Mouse (Mus musculus) monocyte, adult 2 months (primary cell): Measurements from ENCODE around the gene Gm20388.

Source experiments
- DNase-seq, 2 experiments: peaks; one replicate each; pipeline ENCODE4 v3.0.0; 2022; ENCODE audit warnings: low spot score in 2 of 2, low read depth in 1 of 2

The Gm20388 gene

DNA sequence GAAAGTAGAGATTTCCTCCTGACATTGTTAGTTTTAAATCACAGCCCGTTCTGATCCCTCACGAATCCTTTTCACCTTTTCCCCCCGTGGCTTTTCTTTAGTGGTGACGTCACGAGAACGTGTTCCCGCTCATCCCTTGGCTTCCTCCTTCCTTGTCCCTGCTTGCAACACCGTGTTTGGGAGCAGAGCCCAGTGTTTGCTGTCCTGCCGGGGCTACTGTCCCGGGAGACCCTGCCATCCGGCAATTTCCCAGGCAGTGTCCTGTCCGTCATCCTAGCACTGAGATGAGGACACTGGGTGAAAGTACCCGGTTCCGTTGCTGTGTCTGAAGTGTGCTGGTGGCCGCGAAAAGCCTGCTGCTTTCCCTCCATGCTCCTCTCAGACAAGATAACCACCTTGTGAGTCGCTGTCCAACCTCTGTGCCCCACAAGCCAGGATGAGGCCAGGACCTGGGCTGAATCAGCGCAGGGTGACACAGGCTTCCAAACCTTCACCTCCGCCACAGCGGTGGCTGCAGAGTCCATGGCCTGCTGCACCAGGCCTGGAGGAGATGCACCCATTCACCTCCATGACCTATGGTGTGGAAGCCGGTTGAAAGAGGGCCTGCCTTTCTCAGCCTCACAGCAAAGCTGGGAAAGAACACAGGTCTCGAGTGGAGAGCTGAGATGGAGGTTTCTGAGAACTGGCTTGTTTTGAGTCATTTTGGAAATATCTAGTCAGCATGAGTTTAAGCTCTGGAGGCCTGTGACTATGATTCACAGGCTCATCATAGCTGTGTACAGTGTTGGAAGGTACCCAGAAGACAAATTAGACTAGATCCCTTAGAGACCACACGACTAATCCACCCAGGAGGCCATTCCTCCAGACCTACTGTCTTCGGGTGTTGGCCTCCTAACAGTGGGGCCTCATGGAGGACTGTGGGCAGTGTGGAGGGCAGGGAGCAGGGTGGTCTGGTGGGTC is 4367.6 kb downstream of the Gm20388 start:
- no peak for DNase-seq

DNA sequence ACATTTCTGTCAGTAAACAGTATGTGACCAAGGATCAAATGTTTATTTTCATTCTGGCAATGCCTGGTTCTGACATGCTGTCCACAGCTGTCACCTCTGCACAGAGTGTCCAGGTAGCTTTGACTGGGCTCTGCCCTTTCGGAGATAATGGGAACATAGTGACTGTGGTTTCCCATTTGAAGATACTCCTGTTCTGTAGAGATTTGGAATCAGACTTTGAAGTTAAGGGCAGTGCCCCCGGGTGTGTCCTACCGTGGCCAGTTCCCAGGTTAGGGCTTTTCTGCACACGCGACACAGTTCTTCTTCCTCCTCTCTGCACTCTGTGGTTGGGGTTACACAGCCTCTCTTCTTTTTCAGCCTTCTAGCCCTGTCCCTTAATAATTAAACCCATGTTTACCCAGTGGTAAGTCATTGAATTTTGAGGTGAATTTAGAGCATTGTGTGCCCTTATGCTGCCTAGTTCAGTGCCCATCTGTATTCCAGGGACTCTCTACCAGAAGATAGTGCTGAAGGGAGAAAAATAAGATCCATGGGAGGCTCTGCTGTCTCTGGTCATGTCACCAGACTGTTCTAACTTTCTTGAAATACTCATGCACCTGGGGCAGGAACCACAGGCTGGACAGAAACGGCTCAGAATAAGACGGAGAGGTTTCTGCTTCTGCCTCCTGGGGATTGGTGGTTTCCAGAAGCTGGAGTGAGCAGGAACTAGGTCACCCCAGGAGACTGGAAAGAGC is 4368.5 kb downstream of the Gm20388 start:
- DNase-seq = no peak

DNA sequence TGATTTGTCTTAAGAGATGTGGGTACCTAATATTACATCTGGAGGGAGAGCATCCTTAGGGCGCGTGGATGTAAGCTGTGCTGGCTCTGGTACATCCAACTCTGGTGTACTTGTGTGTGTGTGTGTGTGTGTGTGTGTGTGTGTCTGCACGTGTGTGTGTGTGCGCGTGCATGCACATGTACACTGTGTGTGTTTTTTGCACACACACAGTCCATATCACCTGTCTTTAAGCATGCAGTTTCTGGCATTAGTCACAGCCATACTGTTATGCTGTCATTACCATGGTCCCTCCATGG is 4369.0 kb downstream of the Gm20388 start:
- no peak for DNase-seq

DNA sequence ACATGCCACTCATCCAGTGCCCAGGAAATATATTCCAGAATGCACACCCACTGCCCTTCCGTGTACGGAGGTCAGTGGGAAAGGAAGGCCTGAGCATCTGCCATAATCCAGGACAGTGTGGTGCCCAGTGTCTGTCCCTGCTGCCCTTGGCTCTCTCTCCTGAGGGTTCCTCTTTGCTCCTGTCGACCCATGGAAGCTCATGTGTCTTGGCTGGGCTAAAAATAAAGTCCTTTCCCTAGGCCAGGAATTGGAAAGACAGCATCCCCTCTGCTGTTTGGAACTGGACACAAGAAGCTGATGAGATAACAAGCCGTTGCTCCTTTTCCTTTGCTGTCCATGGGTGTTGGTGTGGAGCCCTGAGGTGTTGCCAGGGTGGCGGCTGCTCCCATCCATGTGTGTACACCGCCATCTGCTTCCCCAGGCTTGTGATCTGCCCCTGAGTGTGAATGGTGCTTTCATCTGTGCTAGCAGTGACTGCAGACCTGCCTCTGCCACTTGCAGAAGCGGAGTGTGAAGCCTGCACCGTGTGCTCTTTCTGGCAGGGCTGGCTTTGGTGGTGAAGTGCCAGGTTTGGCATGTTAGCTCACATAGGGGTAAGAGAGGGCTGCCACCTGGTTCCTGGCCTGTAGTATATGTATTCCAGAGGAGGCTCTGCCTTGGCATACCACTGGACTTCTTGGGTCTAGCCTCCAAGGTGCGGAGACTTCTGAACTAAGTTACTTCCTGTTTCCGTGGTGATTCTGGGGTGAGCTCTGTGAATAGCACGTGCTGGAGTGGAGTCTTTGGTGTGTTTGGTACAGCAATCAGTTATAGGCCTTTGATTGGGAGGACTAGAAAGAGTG is 4371.3 kb downstream of the Gm20388 start:
- DNase-seq = no peak

DNA sequence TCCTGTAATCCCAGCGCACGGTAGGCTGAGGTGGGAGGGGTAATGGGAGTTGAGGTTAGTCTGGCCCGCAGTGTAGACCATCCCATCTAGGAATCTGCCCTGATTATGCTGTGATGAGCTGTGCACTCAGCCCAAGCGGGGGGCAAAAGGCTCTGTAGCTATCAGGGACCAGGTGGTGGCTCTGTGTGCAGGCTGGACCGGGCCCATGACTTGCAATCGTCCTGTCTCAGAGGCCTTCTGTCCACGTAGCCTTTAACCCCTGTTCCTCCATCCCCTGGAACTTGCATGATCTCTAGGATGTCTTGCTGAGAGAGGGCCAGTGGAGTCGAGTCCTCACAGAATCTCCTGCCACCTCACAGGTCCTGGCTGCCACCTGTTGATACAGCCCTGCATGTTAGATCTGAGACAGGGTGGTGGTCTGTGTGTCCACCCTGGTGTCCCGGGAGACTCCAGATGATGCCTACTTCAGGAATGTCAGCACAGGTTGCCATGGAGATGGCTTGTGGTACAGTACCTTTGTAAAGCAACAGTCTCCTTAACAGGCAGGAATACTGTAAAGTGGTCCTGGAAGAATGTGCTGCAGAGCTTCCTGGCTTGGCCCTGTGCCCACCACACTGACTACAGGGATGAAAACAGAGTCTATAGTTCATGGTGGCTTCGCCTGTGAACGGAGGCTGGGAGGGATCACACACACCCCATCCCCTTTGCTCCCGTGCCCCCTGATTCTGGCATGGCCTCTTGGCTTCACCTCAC is 4372.4 kb downstream of the Gm20388 start:
- DNase-seq = no peak

DNA sequence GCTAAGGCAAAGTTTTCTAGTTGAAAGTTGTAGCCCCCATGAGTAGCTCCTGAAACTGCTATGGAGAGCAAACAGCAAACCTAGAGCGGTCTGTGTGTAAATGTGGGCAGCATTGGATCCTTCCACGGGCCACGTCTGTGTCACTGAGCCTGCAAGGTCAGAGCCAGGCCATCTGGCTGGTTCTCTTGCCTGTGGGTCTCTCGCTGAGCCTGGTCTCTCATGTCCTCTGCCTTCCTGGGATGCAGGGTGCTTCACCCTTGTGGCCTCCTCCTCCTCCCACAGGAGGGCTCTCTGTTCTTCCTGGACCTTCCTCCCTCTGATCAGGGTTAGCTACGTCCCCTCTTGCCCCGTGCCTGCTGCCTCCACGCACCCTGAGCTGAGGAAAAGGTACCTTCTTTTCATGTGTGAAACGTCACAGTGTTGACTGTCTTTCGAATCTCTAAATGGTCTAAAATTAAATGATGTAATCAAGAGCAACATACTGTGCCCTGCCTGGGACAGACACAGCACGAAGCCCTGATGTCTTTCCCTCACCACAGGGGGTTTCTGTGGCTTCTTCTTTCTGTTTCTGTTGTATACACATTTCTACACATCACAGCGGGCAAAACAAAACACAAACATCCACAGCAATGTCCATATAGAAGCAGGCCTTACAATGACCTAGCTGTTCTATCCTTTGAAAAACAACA is 4373.1 kb downstream of the Gm20388 start:
- no peak for DNase-seq

DNA sequence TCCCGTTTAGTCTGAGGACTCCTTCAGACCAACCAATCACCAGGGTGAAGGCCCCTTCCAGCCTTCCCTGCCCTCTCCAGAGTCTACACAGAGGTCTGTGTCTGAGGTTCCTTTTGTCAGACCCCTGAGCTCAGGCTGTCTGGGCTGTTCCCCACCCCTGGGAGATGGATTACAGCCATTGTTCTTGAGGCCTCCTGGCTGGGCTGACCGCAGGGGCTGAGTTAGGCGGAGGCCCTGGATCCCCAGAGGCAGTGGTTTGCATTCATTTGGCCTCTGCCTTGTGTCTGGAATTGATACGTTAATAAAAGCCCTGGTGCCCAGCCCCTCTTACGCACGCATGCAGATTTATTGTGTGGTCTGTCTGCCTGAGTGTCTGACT is 4373.7 kb downstream of the Gm20388 start:
- no peak for DNase-seq

DNA sequence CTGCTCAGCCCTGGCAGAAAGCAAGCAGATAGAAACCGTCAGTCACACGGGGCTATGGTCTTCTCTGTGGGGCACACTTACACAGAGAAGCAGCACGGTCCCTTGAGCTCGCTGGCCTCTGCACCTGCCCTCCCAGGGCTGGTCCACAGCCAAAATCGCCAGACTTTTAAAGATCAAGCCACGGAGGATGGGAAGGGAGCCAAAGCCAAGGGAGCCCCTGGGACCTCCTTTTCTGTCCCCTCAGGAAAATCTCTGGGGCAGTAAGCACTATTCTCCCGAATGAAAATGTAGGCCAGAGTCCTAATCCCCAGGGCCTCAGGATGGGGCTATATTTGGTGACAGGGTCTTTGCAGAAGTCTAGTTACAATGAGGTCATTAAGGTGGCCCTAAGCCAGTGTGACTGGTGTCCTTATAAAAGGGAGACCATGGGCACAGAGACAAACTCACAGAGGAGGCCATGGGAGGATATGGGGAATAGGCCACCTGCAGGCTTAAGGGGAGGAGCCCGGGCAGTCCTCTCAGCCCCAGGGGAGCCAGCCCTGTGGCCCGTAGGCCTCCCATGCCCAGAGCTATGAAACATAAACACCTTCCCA is 4374.4 kb downstream of the Gm20388 start:
- no peak for DNase-seq

DNA sequence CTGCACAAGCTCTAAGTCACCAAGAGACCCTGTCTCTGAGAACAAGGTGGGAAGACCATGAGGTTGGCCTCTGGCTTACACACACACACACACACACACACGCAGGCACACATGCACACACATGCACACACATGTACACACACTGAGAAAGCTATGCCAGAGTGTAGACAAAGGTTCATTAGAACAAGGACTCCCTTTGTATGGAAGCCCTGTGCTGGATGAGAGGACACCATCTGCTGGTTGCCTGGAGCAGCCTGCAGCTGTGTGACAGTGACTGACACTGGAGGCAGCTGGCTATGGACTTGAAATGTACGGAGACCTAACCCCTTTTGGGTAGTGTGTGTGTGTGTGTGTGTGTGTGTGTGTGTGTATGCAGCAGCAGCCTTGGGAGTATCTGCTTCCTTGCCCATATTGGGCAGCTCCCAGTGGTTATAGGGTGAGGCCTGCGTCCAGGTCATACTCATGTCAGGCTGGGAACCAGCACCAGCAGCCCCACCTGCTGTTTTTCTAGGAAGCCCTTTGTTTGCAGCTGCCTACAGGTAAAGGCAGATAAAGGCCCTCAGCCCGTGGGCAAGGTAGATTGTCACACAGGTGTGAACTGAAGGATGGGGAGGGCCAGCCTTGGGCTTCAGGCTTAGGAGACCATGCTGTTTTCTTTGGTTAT is 4376.0 kb downstream of the Gm20388 start:
- DNase-seq = no peak

DNA sequence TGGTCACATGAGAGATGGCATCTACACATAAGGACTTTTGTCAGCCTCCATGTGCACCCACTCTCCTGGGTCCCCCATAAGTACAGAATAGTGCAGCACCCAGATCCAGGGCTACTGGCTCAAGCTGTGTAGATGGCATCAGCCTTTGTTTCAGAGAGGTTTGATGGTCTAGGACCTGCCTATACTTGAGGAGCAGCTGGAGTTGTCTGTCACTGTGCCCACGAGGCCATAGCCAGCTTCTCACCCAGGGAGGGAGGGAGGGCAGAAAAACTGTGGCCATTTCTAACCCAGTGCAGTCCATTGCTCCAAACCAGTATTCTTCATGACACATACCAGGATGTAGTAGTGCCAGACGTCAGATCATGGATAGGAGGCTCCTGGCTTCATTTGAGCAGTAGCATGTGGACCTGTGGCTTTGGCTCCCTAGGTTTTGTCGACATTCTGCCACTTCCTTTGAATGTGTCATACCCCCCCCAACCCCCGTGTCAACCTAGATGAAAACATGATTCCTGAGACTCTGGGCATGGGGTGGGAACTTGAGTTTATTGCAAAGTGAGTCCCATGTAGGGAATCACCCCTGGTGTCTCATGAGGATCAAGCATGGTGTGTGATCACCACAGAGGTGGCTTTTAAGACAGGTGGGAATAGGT is 4377.7 kb downstream of the Gm20388 start:
- no peak for DNase-seq

DNA sequence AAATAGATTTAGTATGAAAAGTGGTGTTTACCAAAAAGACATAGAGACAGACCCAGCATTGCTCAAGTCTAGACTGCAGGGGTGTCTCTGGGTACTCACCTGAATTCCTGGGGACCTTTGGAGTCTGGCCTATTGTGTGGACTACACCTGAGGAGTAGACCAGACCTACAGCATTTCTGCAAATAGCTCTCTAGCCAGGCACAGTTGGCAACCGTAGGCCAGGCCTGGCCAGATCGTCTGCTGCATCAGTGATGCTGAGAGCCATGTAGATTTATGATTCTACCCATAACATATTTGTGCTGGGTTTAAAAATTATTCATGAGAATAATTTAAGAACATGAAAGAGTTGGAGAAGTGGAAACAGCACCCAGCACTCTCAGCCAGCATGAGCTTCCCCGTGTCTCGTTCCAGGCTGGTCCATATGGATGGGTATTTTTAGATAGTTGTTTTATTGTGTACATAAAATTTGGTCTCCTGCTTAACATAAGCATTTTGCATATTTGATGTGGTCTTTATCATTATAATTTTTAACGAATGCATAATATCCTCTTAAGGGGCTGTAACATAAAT is 4378.9 kb downstream of the Gm20388 start:
- no peak for DNase-seq

DNA sequence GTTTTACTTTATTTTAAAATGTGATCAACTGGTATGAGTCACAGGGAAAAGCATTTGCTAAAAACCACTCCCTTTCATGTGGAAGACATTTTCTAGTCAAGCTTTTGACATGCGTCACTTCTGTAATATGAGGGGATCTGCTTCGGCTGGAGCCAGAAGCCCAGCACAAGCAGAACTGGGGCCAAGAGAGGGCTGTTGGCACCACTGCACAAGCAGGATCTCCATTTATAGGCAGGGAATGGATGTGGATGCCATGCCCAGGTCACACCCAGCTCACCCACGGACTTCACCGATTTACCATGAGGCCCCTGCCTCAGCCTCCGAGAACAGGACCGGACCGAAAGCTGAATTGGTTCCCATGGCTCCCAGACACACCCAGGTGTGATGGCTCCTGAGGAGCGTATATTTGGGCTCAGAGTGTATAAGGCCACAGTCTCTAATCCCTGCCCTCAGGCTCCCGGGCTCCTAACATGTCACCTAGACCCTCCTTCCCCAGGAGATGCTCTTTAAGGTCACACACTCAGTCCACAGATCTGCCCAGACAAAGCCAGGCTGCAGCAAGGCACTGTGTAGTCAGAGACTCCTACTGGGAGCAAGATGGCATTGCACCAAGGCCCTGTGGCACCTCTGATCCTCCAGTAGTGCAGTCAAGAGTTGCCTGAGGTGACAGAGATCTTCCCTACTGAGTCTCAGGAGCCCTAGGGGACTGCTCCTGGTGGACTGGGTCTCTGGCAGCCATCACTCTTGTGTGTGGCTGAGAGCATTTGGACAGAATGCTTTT is 4380.5 kb downstream of the Gm20388 start:
- no peak for DNase-seq

DNA sequence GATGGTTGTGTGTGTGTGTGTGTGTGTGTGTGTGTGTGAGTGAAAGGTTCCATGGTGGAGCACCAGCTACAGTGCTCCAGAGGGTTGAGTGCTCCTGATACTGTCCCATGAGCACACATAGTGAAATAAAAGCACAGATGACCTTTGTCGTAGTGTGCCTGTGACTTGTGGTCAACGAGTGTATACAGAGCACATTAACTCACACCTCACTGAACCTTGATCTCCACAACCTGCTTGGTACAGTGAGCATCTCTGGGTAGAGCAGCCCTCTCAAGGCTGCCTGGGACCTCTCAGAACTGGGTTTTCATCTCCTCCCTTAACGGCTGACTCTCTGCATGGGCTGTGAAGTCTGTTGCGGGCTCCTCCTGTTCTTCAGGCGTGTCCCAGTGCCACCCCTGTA is 4381.1 kb downstream of the Gm20388 start:
- no peak for DNase-seq

DNA sequence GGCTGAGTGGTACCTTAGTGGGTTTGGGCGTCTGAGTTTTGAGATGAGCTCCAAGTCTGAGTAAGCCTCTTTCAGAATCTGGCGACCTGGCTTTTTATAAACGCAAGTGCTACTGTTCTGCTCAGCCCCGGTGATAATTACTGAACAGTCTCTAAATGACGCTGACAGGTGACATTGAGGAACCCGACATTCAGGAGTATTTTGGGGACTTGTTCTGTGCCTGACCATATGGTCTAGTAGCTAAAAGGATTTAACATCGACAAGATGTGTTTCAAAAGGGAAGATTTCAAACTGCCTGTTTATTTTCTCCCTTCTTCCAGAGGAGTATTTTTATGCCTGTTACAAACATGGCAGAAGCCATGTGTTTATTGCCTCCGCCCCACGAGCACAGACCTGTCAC is 4382.3 kb downstream of the Gm20388 start:
- DNase-seq = no peak

DNA sequence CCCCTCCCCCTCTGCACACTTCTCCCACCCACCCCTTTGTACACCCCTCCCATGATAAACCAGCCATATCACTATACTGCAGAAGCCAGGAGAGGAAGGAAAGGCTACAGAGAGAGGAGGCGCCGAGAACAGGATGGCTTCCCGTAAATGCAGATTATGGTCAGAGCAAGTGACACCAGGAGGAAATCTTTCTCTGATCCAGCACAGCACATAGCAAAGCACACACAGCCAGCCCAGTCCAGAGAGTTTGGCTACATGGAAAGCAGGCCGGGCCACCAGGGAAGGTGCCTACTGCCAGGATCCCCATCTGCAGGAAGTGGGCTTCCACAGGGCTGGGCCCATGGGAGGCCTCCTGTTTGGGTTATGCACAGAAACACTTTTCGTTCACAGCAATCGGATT is 4383.8 kb downstream of the Gm20388 start:
- DNase-seq = no peak

DNA sequence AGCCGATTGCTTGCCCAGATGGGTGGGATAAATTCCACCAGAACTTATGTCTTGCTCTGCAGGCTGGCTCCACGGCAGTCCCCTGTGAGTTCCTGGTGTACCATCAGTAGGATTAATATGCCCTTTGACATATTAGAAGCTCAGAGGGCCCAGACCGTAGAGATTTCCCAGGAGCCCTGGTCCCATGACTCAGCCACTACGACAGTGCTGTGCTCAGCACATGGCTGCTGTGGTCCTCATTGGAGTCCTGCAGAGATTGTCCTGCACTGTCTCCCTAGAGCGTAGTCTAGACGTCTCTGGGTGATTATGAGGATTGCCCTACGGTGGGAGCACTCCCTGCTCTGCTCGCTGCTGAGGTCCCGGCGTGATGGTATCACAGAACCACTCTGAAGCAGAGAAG is 4384.3 kb downstream of the Gm20388 start:
- DNase-seq = no peak

DNA sequence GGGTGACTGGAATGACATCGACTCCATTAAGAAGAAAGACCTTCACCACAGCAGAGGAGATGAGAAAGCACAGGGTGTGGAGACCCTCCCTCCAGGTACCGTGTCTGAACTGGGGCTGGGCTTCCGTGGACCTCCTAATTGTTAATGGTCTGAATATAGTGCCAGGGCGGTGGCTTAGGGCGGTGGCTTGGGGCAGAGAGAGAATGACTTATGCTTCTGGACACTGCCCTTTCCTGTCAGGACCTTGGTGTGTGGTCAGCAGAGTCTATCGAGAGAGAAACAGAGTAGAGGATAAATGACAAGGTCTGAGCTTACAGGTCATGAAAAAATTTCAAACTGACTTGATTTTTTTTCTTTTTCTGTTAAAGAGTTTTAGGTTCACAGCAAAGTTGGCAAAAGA is 4384.7 kb downstream of the Gm20388 start:
- DNase-seq = no peak

DNA sequence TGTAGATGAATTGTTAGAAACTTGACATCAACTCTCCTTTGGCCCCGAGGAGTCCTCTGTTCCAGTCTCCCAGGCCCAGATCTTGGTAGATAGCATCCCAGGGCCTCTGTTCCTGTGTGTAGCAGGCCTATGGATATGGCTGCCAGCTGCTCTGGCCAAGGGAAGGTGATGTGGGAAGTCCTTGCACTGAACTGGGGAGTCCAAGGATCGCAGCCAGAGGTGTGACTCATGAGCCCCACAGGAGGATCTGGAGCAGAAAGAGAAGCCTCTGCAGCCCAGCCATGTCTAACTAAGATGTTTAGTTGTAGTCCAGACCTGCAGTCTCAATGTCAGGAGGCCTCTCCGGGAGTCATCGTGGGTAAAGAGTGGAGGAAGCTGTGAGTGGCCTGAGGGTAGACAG is 4390.9 kb downstream of the Gm20388 start:
- no peak for DNase-seq
